Mouse (Mus musculus): ENCODE data around the gene Chac1. TPM values are rescaled to one million over a fixed set of nuclear protein-coding genes. Genes with fewer than 3 reads are reported as not detected.

Gene Chac1
- polyA plus RNA-seq, 1 experiment from 2014 or later, result 9.5 TPM

DNA sequence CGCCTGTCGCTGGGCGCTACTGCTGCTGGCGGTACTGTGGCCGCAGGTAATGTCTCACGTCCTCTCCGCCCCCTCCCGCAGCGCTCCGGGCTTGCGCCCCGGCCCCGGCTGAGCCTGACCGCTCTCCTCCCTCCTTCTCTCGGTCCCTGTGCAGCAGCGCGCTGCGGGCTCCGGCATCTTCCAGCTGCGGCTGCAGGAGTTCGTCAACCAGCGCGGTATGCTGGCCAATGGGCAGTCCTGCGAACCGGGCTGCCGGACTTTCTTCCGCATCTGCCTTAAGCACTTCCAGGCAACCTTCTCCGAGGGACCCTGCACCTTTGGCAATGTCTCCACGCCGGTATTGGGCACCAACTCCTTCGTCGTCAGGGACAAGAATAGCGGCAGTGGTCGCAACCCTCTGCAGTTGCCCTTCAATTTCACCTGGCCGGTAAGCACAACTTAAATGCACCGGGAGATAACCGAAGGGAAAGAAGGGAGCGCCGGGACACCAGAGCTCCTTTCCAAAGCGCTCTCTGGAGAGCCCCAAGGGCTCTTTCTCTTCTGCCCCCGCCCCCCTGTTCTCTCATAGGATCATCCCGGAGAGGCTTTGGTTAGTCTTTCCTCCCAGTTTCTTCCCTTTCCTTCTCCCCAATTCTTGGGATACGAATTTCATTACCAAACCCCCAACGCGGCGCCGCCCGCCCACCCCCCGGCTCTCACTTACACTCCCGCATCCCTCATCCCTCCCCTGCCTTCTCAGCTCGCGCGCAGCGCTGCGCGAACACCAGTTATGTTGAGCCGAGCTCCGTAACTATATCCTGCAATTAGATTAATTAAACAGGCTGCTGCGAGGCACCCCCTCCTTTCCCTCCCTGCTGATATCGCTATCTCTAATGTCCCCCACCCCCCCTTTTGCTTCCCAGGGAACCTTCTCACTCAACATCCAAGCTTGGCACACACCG lies 24.6 kb upstream of the Chac1 start:
- Histone ChIP-seq H3K9ac (ENCODE audit: low read depth, low read length) (peak overlapping the region; percentile 61), H3K27me3 (ENCODE audit: control insufficient read depth, insufficient read depth, low read depth, low read length) (peaks cover 56% of the 10 kb centered on the region), H3K4me2 (ENCODE audit: low read length) (peak overlapping the region; percentile 89), H3K4me1 (ENCODE audit: control insufficient read depth, insufficient read depth, low read length) (peaks cover 38% of the 10 kb centered on the region), H3K36me3 (ENCODE audit: control insufficient read depth, insufficient read depth, low read length) (no peaks in the 10 kb centered on the region), H3K9me3 (replicated peaks; ENCODE audit: control insufficient read depth, low read length, poor library complexity, severe bottlenecking) (no peaks in the 10 kb centered on the region), H3K27ac (ENCODE audit: low read length) (no peak overlapping the region), H3K4me3 (ENCODE audit: low read depth, low read length) (peak overlapping the region; percentile 52)
- no peak for ATAC-seq
- WGBS, result under 1% methylated on average over 56 of the region's 61 CpGs

DNA sequence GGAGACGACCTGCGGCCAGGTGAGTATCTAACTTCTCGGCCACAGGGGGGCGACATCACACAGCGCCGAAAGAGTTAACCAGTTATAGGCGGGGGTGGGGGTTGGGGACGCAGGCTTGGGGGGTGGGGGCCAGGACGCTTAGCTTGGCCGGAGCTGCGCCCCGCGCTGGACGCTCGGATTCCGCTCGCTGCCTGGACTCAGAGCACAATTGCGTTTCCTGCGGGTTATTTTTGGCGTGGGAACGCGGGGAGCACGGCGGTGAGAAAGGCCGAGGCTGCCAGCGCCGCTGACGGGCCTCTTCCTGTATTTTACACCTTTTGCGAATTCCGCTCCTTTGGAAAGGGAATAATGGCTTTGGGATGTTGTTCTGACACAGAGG lies 23.9 kb upstream of the Chac1 start:
- WGBS, result under 1% methylated on average over 30 of the region's 30 CpGs
- peaks cover 55% of the 10 kb centered on the region for H3K27me3 ChIP-seq (ENCODE audit: control insufficient read depth, insufficient read depth, low read depth, low read length)
- peak overlapping the region; percentile 61 for H3K9ac ChIP-seq (ENCODE audit: low read depth, low read length)
- H3K4me1 ChIP-seq (ENCODE audit: control insufficient read depth, insufficient read depth, low read length), result peaks cover 32% of the 10 kb centered on the region
- H3K27ac ChIP-seq (ENCODE audit: low read length), result no peak overlapping the region
- ATAC-seq, result no peak
- H3K9me3 ChIP-seq (replicated peaks; ENCODE audit: control insufficient read depth, low read length, poor library complexity, severe bottlenecking), result no peaks in the 10 kb centered on the region
- peak overlapping the region; percentile 52 for H3K4me3 ChIP-seq (ENCODE audit: low read depth, low read length)
- H3K36me3 ChIP-seq (ENCODE audit: control insufficient read depth, insufficient read depth, low read length), result no peaks in the 10 kb centered on the region
- peak overlapping the region; percentile 89 for H3K4me2 ChIP-seq (ENCODE audit: low read length)

- 0 out of 2 replicates have a peak overlapping the region, but pooled peaks have one; percentile 15 for H3K9ac ChIP-seq (ENCODE audit: low read depth, low read length)
Measured at GRCm38 (mm10) chr2:119327942-119328526, 23.0 kb upstream of the Chac1 start.

GRCm38 (mm10) chr2:119328546-119328945 lies 22.5 kb upstream of the Chac1 start:
- 36% methylated on average over 5 of the region's 5 CpGs for WGBS
- H3K9me3 ChIP-seq (replicated peaks; ENCODE audit: control insufficient read depth, low read length, poor library complexity, severe bottlenecking), result no peaks in the 10 kb centered on the region
- H3K36me3 ChIP-seq (ENCODE audit: control insufficient read depth, insufficient read depth, low read length), result no peaks in the 10 kb centered on the region
- no peak for ATAC-seq
- H3K4me2 ChIP-seq (ENCODE audit: low read length), result peak overlapping the region; percentile 89; the same call in 1 of the 2 replicates
- no peak overlapping the region for H3K4me3 ChIP-seq (ENCODE audit: low read depth, low read length)
- peaks cover 46% of the 10 kb centered on the region for H3K27me3 ChIP-seq (ENCODE audit: control insufficient read depth, insufficient read depth, low read depth, low read length)
- peaks cover 24% of the 10 kb centered on the region for H3K4me1 ChIP-seq (ENCODE audit: control insufficient read depth, insufficient read depth, low read length)
- no peak overlapping the region for H3K9ac ChIP-seq (ENCODE audit: low read depth, low read length)
- H3K27ac ChIP-seq (ENCODE audit: low read length), result no peak overlapping the region

More at GRCm38 (mm10) chr2:119327942-119328526, 23.0 kb upstream of the Chac1 start:
- Histone ChIP-seq H3K4me3 (ENCODE audit: low read depth, low read length) (peak overlapping the region; percentile 52), H3K9me3 (replicated peaks; ENCODE audit: control insufficient read depth, low read length, poor library complexity, severe bottlenecking) (no peaks in the 10 kb centered on the region), H3K4me1 (ENCODE audit: control insufficient read depth, insufficient read depth, low read length) (peaks cover 24% of the 10 kb centered on the region), H3K4me2 (ENCODE audit: low read length) (peak overlapping the region; percentile 89; the same call in 1 of the 2 replicates), H3K36me3 (ENCODE audit: control insufficient read depth, insufficient read depth, low read length) (no peaks in the 10 kb centered on the region), H3K27me3 (ENCODE audit: control insufficient read depth, insufficient read depth, low read depth, low read length) (peaks cover 50% of the 10 kb centered on the region), H3K27ac (ENCODE audit: low read length) (no peak overlapping the region)
- WGBS, result 11% methylated on average over 11 of the region's 11 CpGs
- no peak for ATAC-seq

- WGBS, result 57% methylated on average over 3 of the region's 3 CpGs
- H3K36me3 ChIP-seq (ENCODE audit: control insufficient read depth, insufficient read depth, low read length), result no peaks in the 10 kb centered on the region
- peaks cover 22% of the 10 kb centered on the region for H3K4me1 ChIP-seq (ENCODE audit: control insufficient read depth, insufficient read depth, low read length)
- no peak overlapping the region for H3K4me3 ChIP-seq (ENCODE audit: low read depth, low read length)
- H3K4me2 ChIP-seq (ENCODE audit: low read length), result peak overlapping the region; percentile 10; the same call in 1 of the 2 replicates
- no peaks in the 10 kb centered on the region for H3K9me3 ChIP-seq (replicated peaks; ENCODE audit: control insufficient read depth, low read length, poor library complexity, severe bottlenecking)
- H3K9ac ChIP-seq (ENCODE audit: low read depth, low read length), result no peak overlapping the region
- H3K27me3 ChIP-seq (ENCODE audit: control insufficient read depth, insufficient read depth, low read depth, low read length), result peaks cover 44% of the 10 kb centered on the region
- H3K27ac ChIP-seq (ENCODE audit: low read length), result no peak overlapping the region
- no peak for ATAC-seq
Measured at GRCm38 (mm10) chr2:119329123-119329817, 21.8 kb upstream of the Chac1 start.

- H3K27me3 ChIP-seq (ENCODE audit: control insufficient read depth, insufficient read depth, low read depth, low read length), result peaks cover 33% of the 10 kb centered on the region
- no peak for ATAC-seq
- no peak overlapping the region for H3K9ac ChIP-seq (ENCODE audit: low read depth, low read length)
- no peaks in the 10 kb centered on the region for H3K36me3 ChIP-seq (ENCODE audit: control insufficient read depth, insufficient read depth, low read length)
- no peak overlapping the region for H3K4me2 ChIP-seq (ENCODE audit: low read length)
- H3K9me3 ChIP-seq (replicated peaks; ENCODE audit: control insufficient read depth, low read length, poor library complexity, severe bottlenecking), result no peaks in the 10 kb centered on the region
- H3K27ac ChIP-seq (ENCODE audit: low read length), result no peak overlapping the region
- no peak overlapping the region for H3K4me3 ChIP-seq (ENCODE audit: low read depth, low read length)
- H3K4me1 ChIP-seq (ENCODE audit: control insufficient read depth, insufficient read depth, low read length), result peaks cover 9% of the 10 kb centered on the region
- 93% methylated on average over 8 of the region's 8 CpGs for WGBS
Measured at GRCm38 (mm10) chr2:119330795-119331194, 20.2 kb upstream of the Chac1 start.

- H3K36me3 ChIP-seq (ENCODE audit: control insufficient read depth, insufficient read depth, low read length), result no peaks in the 10 kb centered on the region
- no peak overlapping the region for H3K4me3 ChIP-seq (ENCODE audit: low read depth, low read length)
- H3K9ac ChIP-seq (ENCODE audit: low read depth, low read length), result no peak overlapping the region
- H3K4me1 ChIP-seq (ENCODE audit: control insufficient read depth, insufficient read depth, low read length), result peaks cover 6% of the 10 kb centered on the region
- H3K27ac ChIP-seq (ENCODE audit: low read length), result no peak overlapping the region
- no peak overlapping the region for H3K4me2 ChIP-seq (ENCODE audit: low read length)
- no peak for ATAC-seq
- peaks cover 33% of the 10 kb centered on the region for H3K27me3 ChIP-seq (ENCODE audit: control insufficient read depth, insufficient read depth, low read depth, low read length)
- no peaks in the 10 kb centered on the region for H3K9me3 ChIP-seq (replicated peaks; ENCODE audit: control insufficient read depth, low read length, poor library complexity, severe bottlenecking)
- WGBS, result 75% methylated on average over 24 of the region's 24 CpGs
Measured at GRCm38 (mm10) chr2:119332177-119332661, 18.8 kb upstream of the Chac1 start.

GRCm38 (mm10) chr2:119334135-119334534 lies 16.9 kb upstream of the Chac1 start:
- no peak overlapping the region for H3K4me2 ChIP-seq (ENCODE audit: low read length)
- ATAC-seq, result no peak
- WGBS, result 52% methylated on average over 1 of the region's 1 CpGs
- peaks cover 3% of the 10 kb centered on the region for H3K4me1 ChIP-seq (ENCODE audit: control insufficient read depth, insufficient read depth, low read length)
- no peak overlapping the region for H3K27ac ChIP-seq (ENCODE audit: low read length)
- no peak overlapping the region for H3K9ac ChIP-seq (ENCODE audit: low read depth, low read length)
- H3K9me3 ChIP-seq (replicated peaks; ENCODE audit: control insufficient read depth, low read length, poor library complexity, severe bottlenecking), result no peaks in the 10 kb centered on the region
- H3K4me3 ChIP-seq (ENCODE audit: low read depth, low read length), result no peak overlapping the region
- H3K27me3 ChIP-seq (ENCODE audit: control insufficient read depth, insufficient read depth, low read depth, low read length), result peaks cover 23% of the 10 kb centered on the region
- H3K36me3 ChIP-seq (ENCODE audit: control insufficient read depth, insufficient read depth, low read length), result no peaks in the 10 kb centered on the region
